8 mouse cellular contexts compared by ENCODE assay signal in genomic region chr11:119991338-119991678, GRCm38 (mm10). TPM values are rescaled to one million over a fixed set of nuclear protein-coding genes. Genes with fewer than 3 reads are reported as not detected.
DNase-seq lines count a peak whose midpoint lies in the region; ATAC-seq and TF ChIP-seq lines count a peak whose summit lies in the region.

No protein-coding gene starts in this region.

- no peaks in the 10 kb centered on the region for H3K79me2 ChIP-seq in heart, adult 2 months (replicated peaks; ENCODE audit: control insufficient read depth, insufficient read depth, low read length)

- WGBS in liver, embryonic 12.5 days (ENCODE audit: insufficient replicate concordance), result 8% methylated on average over 10 of the region's 10 CpGs
- WGBS in embryonic facial prominence, embryonic 12.5 days, result 16% methylated on average over 10 of the region's 10 CpGs
- WGBS in heart, adult 2 months, result 12% methylated on average over 10 of the region's 10 CpGs
- WGBS in kidney, adult 2 months, result 13% methylated on average over 10 of the region's 10 CpGs
- WGBS in limb, embryonic 12.5 days, result 15% methylated on average over 10 of the region's 10 CpGs

- H3K9ac ChIP-seq in liver, embryonic 12.5 days, result no peak overlapping the region
- no peak overlapping the region for H3K9ac ChIP-seq in embryonic facial prominence, embryonic 12.5 days
- peak overlapping the region; percentile 50 for H3K9ac ChIP-seq in heart, adult 2 months (ENCODE audit: low read depth, low read length)
- H3K9ac ChIP-seq in limb, embryonic 12.5 days (replicated peaks), result no peak overlapping the region

- H3K4me2 ChIP-seq in liver, embryonic 12.5 days, result no peak overlapping the region
- H3K4me2 ChIP-seq in embryonic facial prominence, embryonic 12.5 days (replicated peaks), result no peak overlapping the region; the same call in 1 of the 2 replicates
- H3K4me2 ChIP-seq in limb, embryonic 12.5 days, result peak overlapping the region; percentile 26

- peak; percentile 28; the same call in 1 of the 2 replicates for TF ChIP-seq EP300 in heart, adult 2 months (IDR thresholded peaks at IDR 0.05; ENCODE audit: insufficient read depth, low read depth, low read length)

- peak; percentile 84 for DNase-seq in liver
- peak; percentile 87 to 93 for DNase-seq in heart, adult 2 months
- peak; percentile 85 for DNase-seq in kidney, adult 2 months
- DNase-seq in monocyte, adult 2 months (ENCODE audit: low read depth in 1 of 2, low spot score in 2 of 2), result peak; percentile 36 to 70
- peak; percentile 64 to 79 for DNase-seq in spleen, postnatal 14 days (ENCODE audit: low spot score in 2 of 2)

- no peaks in the 10 kb centered on the region for H3K9me3 ChIP-seq in liver, embryonic 12.5 days (replicated peaks)
- no peaks in the 10 kb centered on the region for H3K9me3 ChIP-seq in embryonic facial prominence, embryonic 12.5 days
- H3K9me3 ChIP-seq in limb, embryonic 12.5 days, result no peaks in the 10 kb centered on the region

- no peak overlapping the region for H3K27ac ChIP-seq in liver, embryonic 12.5 days
- H3K27ac ChIP-seq in embryonic facial prominence, embryonic 12.5 days, result no peak overlapping the region
- H3K27ac ChIP-seq in heart, adult 2 months, result peak overlapping the region; percentile 6; the same call in 1 of the 2 replicates
- H3K27ac ChIP-seq in kidney, adult 2 months (ENCODE audit: insufficient read depth, low read depth, low read length), result no peak overlapping the region
- H3K27ac ChIP-seq in limb, embryonic 12.5 days, result peak overlapping the region; percentile 54; the same call in 1 of the 2 replicates

- no peak for TF ChIP-seq POLR2A in heart, adult 2 months (IDR thresholded peaks at IDR 0.05; ENCODE audit: insufficient read depth, low read depth, low read length)
- TF ChIP-seq POLR2A in kidney, adult 2 months (IDR thresholded peaks at IDR 0.05; ENCODE audit: low read depth, low read length), result no peak

- H3K27me3 ChIP-seq in liver, embryonic 12.5 days (replicated peaks), result no peaks in the 10 kb centered on the region
- no peaks in the 10 kb centered on the region for H3K27me3 ChIP-seq in embryonic facial prominence, embryonic 12.5 days
- H3K27me3 ChIP-seq in heart, adult 2 months (ENCODE audit: control insufficient read depth, insufficient read depth, low read length), result no peaks in the 10 kb centered on the region
- H3K27me3 ChIP-seq in kidney, adult 2 months (replicated peaks; ENCODE audit: control insufficient read depth, insufficient read depth, low read length), result no peaks in the 10 kb centered on the region
- H3K27me3 ChIP-seq in limb, embryonic 12.5 days, result no peaks in the 10 kb centered on the region

- intact Hi-C loops in heart, adult 2 months (cut with DNase I), result loop anchor here (1.0 to 5.0 kb wide), 4 partner anchors 49 to 489 kb away; partner anchors contain the start of gene Baiap2

- no peak overlapping the region for H3K4me3 ChIP-seq in liver, embryonic 12.5 days
- H3K4me3 ChIP-seq in embryonic facial prominence, embryonic 12.5 days, result no peak overlapping the region
- no peak overlapping the region for H3K4me3 ChIP-seq in heart, adult 2 months
- no peak overlapping the region for H3K4me3 ChIP-seq in kidney, adult 2 months (ENCODE audit: insufficient read depth, low read depth, low read length)
- H3K4me3 ChIP-seq in limb, embryonic 12.5 days (replicated peaks), result no peak overlapping the region

- H3K36me3 ChIP-seq in liver, embryonic 12.5 days, result peaks cover 17% of the 10 kb centered on the region
- peaks cover 16% of the 10 kb centered on the region for H3K36me3 ChIP-seq in embryonic facial prominence, embryonic 12.5 days
- H3K36me3 ChIP-seq in heart, adult 2 months (ENCODE audit: control insufficient read depth, insufficient read depth, low read length), result no peaks in the 10 kb centered on the region
- no peaks in the 10 kb centered on the region; the same call in 1 of the 2 replicates for H3K36me3 ChIP-seq in kidney, adult 2 months (ENCODE audit: control insufficient read depth, insufficient read depth, low read length)
- peaks cover 33% of the 10 kb centered on the region for H3K36me3 ChIP-seq in limb, embryonic 12.5 days

- H3K4me1 ChIP-seq in liver, embryonic 12.5 days, result peaks cover 7% of the 10 kb centered on the region
- H3K4me1 ChIP-seq in embryonic facial prominence, embryonic 12.5 days, result peaks cover 25% of the 10 kb centered on the region
- peaks cover 12% of the 10 kb centered on the region for H3K4me1 ChIP-seq in heart, adult 2 months (ENCODE audit: control insufficient read depth, insufficient read depth, low read length)
- H3K4me1 ChIP-seq in kidney, adult 2 months (ENCODE audit: control insufficient read depth, insufficient read depth, low read length), result peaks cover 30% of the 10 kb centered on the region
- peaks cover 36% of the 10 kb centered on the region for H3K4me1 ChIP-seq in limb, embryonic 12.5 days (replicated peaks)

- no peak; the same call in 1 of the 2 replicates for TF ChIP-seq CTCF in heart, adult 2 months (IDR thresholded peaks at IDR 0.05)
- peak; percentile 89 for TF ChIP-seq CTCF in kidney, adult 2 months (conservative IDR thresholded peaks at IDR 0.05; ENCODE audit: insufficient read depth, insufficient read length, low read depth, low read length)

- ATAC-seq in liver, embryonic 12.5 days, result no peak
- peak; percentile 65 for ATAC-seq in embryonic facial prominence, embryonic 12.5 days (ENCODE audit: insufficient number of reproducible peaks, insufficient read depth, low FRiP score, low TSS enrichment)
- ATAC-seq in limb, embryonic 12.5 days (ENCODE audit: insufficient number of reproducible peaks, insufficient read depth, low FRiP score, low TSS enrichment, low read depth), result peak; percentile 66; the same call in 1 of the 2 replicates

RNA-seq across cellular contexts. Expression of gene Baiap2, which starts 48.7 kb away (rescaled TPM):
- polyA plus RNA-seq in liver, embryonic 12.5 days (2016; fragmentation: Nextera tagmentation; extraction: Ambion mirVana), result 6.2 and 7.0 TPM in 2 replicates
- 14.2 and 15.3 TPM in 2 replicates for polyA plus RNA-seq in embryonic facial prominence, embryonic 12.5 days (2016; fragmentation: Nextera tagmentation; extraction: Ambion mirVana)
- total RNA-seq in heart, adult 2 months (2021), result 10 to 100 TPM in 1 of 2 experiments, 1 to 10 TPM in 1; 5.8 to 10.3 TPM
- 10.5 and 10.9 TPM in 2 replicates for polyA plus RNA-seq in heart, adult 2 months (2012; rRNA removed)
- polyA plus RNA-seq in kidney, adult 2 months (2012; rRNA removed), result 78.1 and 88.4 TPM in 2 replicates
- 17.0 and 17.5 TPM in 2 replicates for polyA plus RNA-seq in limb, embryonic 12.5 days (2016; fragmentation: Nextera tagmentation; extraction: Ambion mirVana)

RNA-seq across cellular contexts. Expression of gene Aatk, which starts 55.7 kb away (rescaled TPM):
- 0.37 and 0.49 TPM in 2 replicates for polyA plus RNA-seq in liver, embryonic 12.5 days (2016; fragmentation: Nextera tagmentation; extraction: Ambion mirVana)
- polyA plus RNA-seq in embryonic facial prominence, embryonic 12.5 days (2016; fragmentation: Nextera tagmentation; extraction: Ambion mirVana), result 5.8 and 5.9 TPM in 2 replicates
- 1 to 10 TPM; 3.6 to 4.7 TPM for total RNA-seq in heart, adult 2 months (2021)
- polyA plus RNA-seq in heart, adult 2 months (2012; rRNA removed), result 10.3 and 12.1 TPM in 2 replicates
- polyA plus RNA-seq in kidney, adult 2 months (2012; rRNA removed), result 5.1 and 6.8 TPM in 2 replicates
- polyA plus RNA-seq in limb, embryonic 12.5 days (2016; fragmentation: Nextera tagmentation; extraction: Ambion mirVana), result 5.4 and 6.9 TPM in 2 replicates

Comparison
In these comparisons a context has a peak if more than half of its experiments do, and no peak if none do; other contexts are left out.
1. H3K27ac ChIP-seq: peak in heart, adult 2 months (single experiment) and limb, embryonic 12.5 days (single experiment); none in liver, embryonic 12.5 days (single experiment), embryonic facial prominence, embryonic 12.5 days (single experiment) and kidney, adult 2 months (single experiment).
2. Peak in every context shown above with its lines, with median percentiles within 50 percentile points of each other: DNase-seq.